Comparison of ENCODE assay signal across 13 mouse cellular contexts in genomic region chr4:135282651-135283290, GRCm38 (mm10). TPM values are rescaled to one million over a fixed set of nuclear protein-coding genes. Genes with fewer than 3 reads are reported as not detected.
DNase-seq lines count a peak whose midpoint lies in the region; ATAC-seq lines count a peak whose summit lies in the region.
"Had no signal": no experiment of that assay in that cellular context is flagged by ENCODE, and none has a peak within 500 bp of the region (broad histone marks: within the 10 kb centered on the region; RNA-seq: fewer than 3 reads in every experiment).

No protein-coding gene starts in this region.

- no peak for ATAC-seq in heart, embryonic 11.5 days (replicated peaks; ENCODE audit: insufficient number of reproducible peaks, low FRiP score, low TSS enrichment)
- no peak for ATAC-seq in neural tube, embryonic 15.5 days (ENCODE audit: low FRiP score)
- ATAC-seq: intestine, embryonic 16.5 days had no signal

- H3K4me2 ChIP-seq in heart, embryonic 11.5 days: no peak overlapping the region
- no peak overlapping the region for H3K4me2 ChIP-seq in neural tube, embryonic 15.5 days
- H3K4me2 ChIP-seq: embryonic facial prominence, embryonic 15.5 days; midbrain, embryonic 11.5 days had no signal

- H3K27me3 ChIP-seq in heart, embryonic 11.5 days (ENCODE audit: control insufficient read depth, insufficient read depth, low read length): no peaks in the 10 kb centered on the region
- no peaks in the 10 kb centered on the region for H3K27me3 ChIP-seq in neural tube, embryonic 15.5 days (replicated peaks)
- H3K27me3 ChIP-seq: embryonic facial prominence, embryonic 15.5 days had no signal

- no peak overlapping the region for H3K4me3 ChIP-seq in heart, embryonic 11.5 days (ENCODE audit: low read depth, low read length)
- no peak overlapping the region for H3K4me3 ChIP-seq in neural tube, embryonic 15.5 days (replicated peaks)
- H3K4me3 ChIP-seq: embryonic facial prominence, embryonic 15.5 days had no signal

- H3K4me1 ChIP-seq in heart, embryonic 11.5 days (ENCODE audit: control insufficient read depth, insufficient read depth, low read length): peaks cover 25% of the 10 kb centered on the region
- peaks cover 8% of the 10 kb centered on the region; the same call in 1 of the 2 replicates for H3K4me1 ChIP-seq in neural tube, embryonic 15.5 days

- no peaks in the 10 kb centered on the region for H3K36me3 ChIP-seq in heart, embryonic 11.5 days (ENCODE audit: control insufficient read depth, insufficient read depth, low read length)
- H3K36me3 ChIP-seq in neural tube, embryonic 15.5 days: no peaks in the 10 kb centered on the region
- H3K36me3 ChIP-seq: embryonic facial prominence, embryonic 15.5 days had no signal

- no peak overlapping the region for H3K9ac ChIP-seq in heart, embryonic 11.5 days (ENCODE audit: low read depth, low read length)
- H3K9ac ChIP-seq in neural tube, embryonic 15.5 days (replicated peaks): no peak overlapping the region
- H3K9ac ChIP-seq: embryonic facial prominence, embryonic 15.5 days had no signal

- peak; percentile 98 for DNase-seq in heart, adult 11 months
- DNase-seq in urinary bladder, postnatal 14 days (ENCODE audit: low spot score): peak; percentile 30
- DNase-seq in urinary bladder, postnatal 25 days (ENCODE audit: low spot score): no peak
- peak; percentile 53 to 62 for DNase-seq in kidney, adult 8-10 months
- DNase-seq in lung, postnatal 4 days: peak; percentile 54 to 63
- no peak for DNase-seq in embryo, embryonic 9.5 days (ENCODE audit: extremely low spot score)
- DNase-seq: cerebellum, adult 8-10 months; thymus, postnatal 36 days had no signal

- 55% methylated on average over 13 of the region's 13 CpGs for WGBS in heart, embryonic 11.5 days (ENCODE audit: insufficient replicate concordance)
- WGBS in neural tube, embryonic 15.5 days: 73% methylated on average over 13 of the region's 13 CpGs

- H3K9me3 ChIP-seq in heart, embryonic 11.5 days (replicated peaks; ENCODE audit: control insufficient read depth, low read length): no peaks in the 10 kb centered on the region
- H3K9me3 ChIP-seq in neural tube, embryonic 15.5 days (replicated peaks): no peaks in the 10 kb centered on the region
- H3K9me3 ChIP-seq: embryonic facial prominence, embryonic 15.5 days had no signal

- no peak overlapping the region for H3K27ac ChIP-seq in heart, embryonic 11.5 days (ENCODE audit: low read depth, low read length)
- no peak overlapping the region for H3K27ac ChIP-seq in neural tube, embryonic 15.5 days (replicated peaks)
- H3K27ac ChIP-seq: embryonic facial prominence, embryonic 15.5 days had no signal

RNA-seq across cellular contexts. Expression of gene Clic4, which starts 10.2 kb away (rescaled TPM):
- 156 and 251 TPM in 2 replicates for polyA plus RNA-seq in heart, embryonic 11.5 days (2014; fragmentation: Nextera tagmentation; extraction: Ambion mirVana)
- 45.3 and 62.7 TPM in 2 replicates for polyA plus RNA-seq in neural tube, embryonic 15.5 days (2015; fragmentation: Nextera tagmentation; extraction: Ambion mirVana)

Comparison
In these comparisons a context has a peak if more than half of its experiments do, and no peak if none do; other contexts are left out.
1. DNase-seq: peak in heart, adult 11 months (single experiment), urinary bladder, postnatal 14 days (single experiment), kidney, adult 8-10 months (2 of 2) and lung, postnatal 4 days (2 of 2); none in urinary bladder, postnatal 25 days (single experiment) and embryo, embryonic 9.5 days (single experiment).